Mouse (Mus musculus) CH12.LX (cell line): ENCODE data around the gene Cdca3.

Experiments used
- CTCF ChIP-seq, 2 experiments: IDR thresholded peaks in 1 of 2; conservative IDR thresholded peaks in 1 of 2; 2 replicates each; pipeline ENCODE4 v1.5.1; 2011 to 2012; ENCODE audit warnings: low read depth in 2 of 2, low read length in 2 of 2, improper control_type of control experiment in 1 of 2, inconsistent platforms in 1 of 2, mild to moderate bottlenecking in 1 of 2, moderate library complexity in 1 of 2
- EP300 ChIP-seq: IDR thresholded peaks from 2 replicates; pipeline ENCODE4 v1.6.1; 2011; ENCODE audit warnings: low read length, improper control_type of control experiment
- ETS1 ChIP-seq: conservative IDR thresholded peaks from 2 replicates; pipeline ENCODE4 v1.6.1; 2012; ENCODE audit warnings: low read depth, mild to moderate bottlenecking, inconsistent platforms, low read length, improper control_type of control experiment, moderate library complexity
- JUND ChIP-seq: conservative IDR thresholded peaks from 2 replicates; pipeline ENCODE4 v1.6.1; 2011; ENCODE audit warnings: low read depth, low read length, improper control_type of control experiment
- MAFK ChIP-seq: IDR thresholded peaks from 2 replicates; pipeline ENCODE4 v1.6.1; 2011; ENCODE audit warnings: low read length, improper control_type of control experiment; ENCODE audit not compliant: insufficient replicate concordance
- MAX ChIP-seq: IDR thresholded peaks from 2 replicates; pipeline ENCODE4 v1.6.1; 2011; ENCODE audit warnings: low read length, improper control_type of control experiment
- POLR2A ChIP-seq: IDR thresholded peaks from 2 replicates; pipeline ENCODE4 v1.6.1; 2011; ENCODE audit warnings: low read depth, mild to moderate bottlenecking, improper control_type of control experiment, low read length
- USF1 ChIP-seq: IDR thresholded peaks from 2 replicates; pipeline ENCODE4 v1.6.1; 2014; ENCODE audit warnings: low read depth, mild to moderate bottlenecking, inconsistent platforms, low read length, improper control_type of control experiment

- TF ChIP-seq POLR2A (no peak), CTCF (conservative IDR thresholded peaks at IDR 0.05 in 1 of 2, IDR thresholded peaks at IDR 0.05 in 1 of 2; ENCODE audit: low read depth in 2 of 2, low read length in 2 of 2) (no peak), EP300 (no peak), MAFK (no peak), JUND (no peak), USF1 (no peak), ETS1 (no peak), MAX (no peak)
These were observed 31.9 kb downstream of the Cdca3 start for GRCm38 (mm10) chr6:124861266-124861665.
